Mouse (Mus musculus) megakaryocyte, embryonic 14.5 days (primary cell): Measurements from ENCODE around the gene Tex101. TPM values are rescaled to one million over a fixed set of nuclear protein-coding genes. Genes with fewer than 3 reads are reported as not detected.
A peak's percentile ranks its signal among the peaks of the same experiment; 100 is the strongest.

Experiments
- H3K27me3 ChIP-seq: replicated peaks from 2 replicates; pipeline ENCODE3; 2012; ENCODE audit warnings: inconsistent platforms
- H3K36me3 ChIP-seq: replicated peaks from 2 replicates; pipeline ENCODE3; 2012; ENCODE audit warnings: low read length, inconsistent platforms, mixed read lengths
- H3K4me1 ChIP-seq: 2 replicates; pipeline ENCODE4 v1.6.1; 2012; ENCODE audit warnings: inconsistent platforms
- H3K4me3 ChIP-seq: replicated peaks from 2 replicates; pipeline ENCODE3; 2012; ENCODE audit warnings: moderate library complexity, mild to moderate bottlenecking, inconsistent platforms
- H3K9me3 ChIP-seq: 2 replicates; pipeline ENCODE4 v1.6.1; 2012; ENCODE audit warnings: inconsistent platforms
- FLI1 ChIP-seq: IDR thresholded peaks from 2 replicates; pipeline ENCODE4 v1.6.1; 2012; ENCODE audit warnings: low read length, inconsistent platforms, mixed read lengths
- GATA1 ChIP-seq: IDR thresholded peaks from 3 replicates; pipeline ENCODE4 v1.6.1; 2012; ENCODE audit warnings: mixed read lengths, low read length, inconsistent platforms, borderline replicate concordance
- polyA plus RNA-seq: library from polyadenylated mRNA; stranded (reverse); fragments of >175 nt; gene quantifications from 2 replicates; pipeline ENCODE4 v1.2.3, GENCODE M21; 2012; ENCODE audit warnings: low replicate concordance; ENCODE audit not compliant: insufficient read depth

Gene Tex101
- polyA plus RNA-seq, 1 experiment = not detected

DNA sequence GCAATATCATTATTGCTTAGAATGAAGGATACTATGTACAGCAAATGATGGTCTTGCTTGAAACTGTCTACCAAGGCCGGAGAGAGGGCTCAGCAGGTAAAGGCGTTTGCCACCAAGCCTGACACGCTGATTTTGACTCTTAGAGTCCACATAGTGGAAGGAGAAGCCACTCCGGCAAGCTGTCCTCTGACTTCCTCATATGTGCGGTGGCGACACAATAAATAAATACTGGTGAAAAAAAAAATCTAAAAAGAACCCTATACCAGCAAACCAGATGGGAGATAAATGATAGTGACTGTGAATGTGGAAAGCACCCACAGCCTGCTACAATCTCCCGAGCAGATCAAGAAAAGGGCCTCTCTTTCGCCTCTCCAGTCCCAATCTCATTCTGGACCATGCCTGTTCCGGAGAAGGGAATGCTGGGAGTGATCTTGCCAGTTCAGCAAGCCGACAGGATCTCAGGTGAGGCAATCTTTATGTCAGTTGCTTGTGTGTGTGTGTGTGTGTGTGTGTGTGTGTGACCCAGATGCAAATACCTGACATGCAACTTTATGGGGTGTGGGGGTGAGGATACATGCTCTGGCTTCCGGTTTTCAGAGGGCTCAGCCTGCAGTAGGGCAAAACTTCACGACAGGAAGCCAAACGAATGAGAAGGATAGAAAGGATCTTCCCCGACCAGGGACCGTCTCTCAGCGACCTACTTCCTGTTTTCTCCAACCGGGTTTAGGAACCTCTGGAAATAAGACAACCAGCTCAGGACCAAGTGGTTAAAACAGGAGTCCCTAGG lies 15.2 kb downstream of the Tex101 start:
- Histone ChIP-seq H3K27me3 (peaks cover 17% of the 10 kb centered on the region), H3K4me1 (peaks cover 22% of the 10 kb centered on the region), H3K9me3 (0 out of 2 replicates have a peak, but pooled peaks cover 2% of the 10 kb centered on the region), H3K36me3 (no peaks in the 10 kb centered on the region), H3K4me3 (peak overlapping the region; percentile 42)
- TF ChIP-seq GATA1 (no peak), FLI1 (no peak)

DNA sequence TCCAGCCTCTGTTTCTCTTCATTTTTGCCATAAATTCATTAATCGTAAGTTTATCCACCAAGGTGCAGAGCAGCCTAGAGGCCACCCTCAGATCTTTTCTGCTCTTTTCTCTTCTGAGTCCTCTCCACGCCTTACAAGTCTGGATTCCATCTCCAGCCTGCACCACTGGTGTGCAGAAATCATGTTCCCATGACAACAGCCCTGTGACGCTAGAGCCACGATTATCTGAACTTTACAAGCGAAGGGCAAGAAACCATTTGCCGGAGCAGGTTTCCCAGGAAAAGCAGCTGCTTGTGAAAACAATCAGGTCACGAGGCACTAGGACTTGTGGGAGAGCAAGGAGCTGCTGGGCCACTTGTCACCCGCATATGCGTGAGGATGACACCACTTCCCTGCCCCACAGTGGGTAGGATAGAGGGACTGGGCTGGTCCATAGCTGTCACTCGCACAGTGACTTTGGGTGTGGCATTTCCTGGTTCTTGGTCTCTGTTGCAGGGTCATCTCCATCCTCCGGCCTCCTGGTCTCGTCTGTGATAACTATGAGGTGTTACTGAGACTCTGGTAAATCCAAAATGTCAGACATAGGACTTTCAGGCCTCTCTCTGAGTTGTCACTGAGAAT lies 16.6 kb downstream of the Tex101 start:
- Histone ChIP-seq H3K4me1 (peaks cover 22% of the 10 kb centered on the region), H3K9me3 (0 out of 2 replicates have a peak, but pooled peaks cover 2% of the 10 kb centered on the region), H3K4me3 (no peak overlapping the region), H3K36me3 (no peaks in the 10 kb centered on the region), H3K27me3 (peaks cover 9% of the 10 kb centered on the region)
- TF ChIP-seq FLI1 (no peak), GATA1 (no peak)

DNA sequence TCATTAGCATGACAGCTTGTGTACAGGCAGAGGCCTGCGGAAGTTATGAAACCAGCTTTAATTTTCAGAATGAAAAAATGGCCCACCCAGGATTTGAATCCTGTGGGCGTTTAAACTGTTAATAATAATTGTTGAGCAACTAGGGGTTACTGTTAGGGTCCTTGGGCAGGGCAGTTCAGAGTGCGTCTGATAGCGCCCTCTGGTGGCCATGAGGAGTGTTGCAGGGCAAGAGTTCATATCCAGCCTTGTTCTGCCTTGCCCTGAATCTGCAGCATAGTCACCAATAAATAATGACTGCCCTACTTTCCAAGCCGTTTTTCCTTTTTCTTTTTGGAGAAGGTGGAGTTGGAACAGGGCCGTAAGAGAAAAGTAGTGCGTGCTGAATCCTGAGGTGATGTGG lies 22.8 kb downstream of the Tex101 start:
- Histone ChIP-seq H3K9me3 (no peaks in the 10 kb centered on the region), H3K4me1 (peaks cover 12% of the 10 kb centered on the region), H3K36me3 (no peaks in the 10 kb centered on the region), H3K27me3 (peaks cover 13% of the 10 kb centered on the region), H3K4me3 (no peak overlapping the region)
- no peak for TF ChIP-seq GATA1
- TF ChIP-seq FLI1 = no peak

DNA sequence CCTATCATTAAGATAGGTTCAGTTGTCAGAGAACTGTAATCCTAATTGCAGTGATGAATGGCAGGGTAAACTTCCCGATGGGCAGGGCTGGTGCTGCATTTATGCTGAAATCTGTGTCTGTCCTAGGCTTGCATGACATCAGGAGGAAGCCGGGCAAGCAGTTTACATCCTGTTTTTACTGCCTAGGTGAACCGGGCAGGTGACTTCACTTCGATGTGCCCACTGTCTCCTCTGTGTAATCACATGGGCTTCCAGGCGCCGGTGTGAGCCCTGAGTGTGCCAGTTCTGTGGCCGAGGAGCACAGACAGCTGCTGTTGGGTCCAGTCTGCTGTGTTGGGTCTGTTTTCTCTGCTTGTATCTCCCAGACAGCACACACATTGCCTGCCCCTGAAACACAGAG lies 30.0 kb downstream of the Tex101 start:
- no peaks in the 10 kb centered on the region for H3K36me3 ChIP-seq
- H3K4me1 ChIP-seq = 0 out of 2 replicates have a peak, but pooled peaks cover 3% of the 10 kb centered on the region
- peaks cover 45% of the 10 kb centered on the region for H3K27me3 ChIP-seq
- H3K4me3 ChIP-seq = no peak overlapping the region
- no peak for TF ChIP-seq FLI1
- no peak for TF ChIP-seq GATA1
- no peaks in the 10 kb centered on the region for H3K9me3 ChIP-seq

DNA sequence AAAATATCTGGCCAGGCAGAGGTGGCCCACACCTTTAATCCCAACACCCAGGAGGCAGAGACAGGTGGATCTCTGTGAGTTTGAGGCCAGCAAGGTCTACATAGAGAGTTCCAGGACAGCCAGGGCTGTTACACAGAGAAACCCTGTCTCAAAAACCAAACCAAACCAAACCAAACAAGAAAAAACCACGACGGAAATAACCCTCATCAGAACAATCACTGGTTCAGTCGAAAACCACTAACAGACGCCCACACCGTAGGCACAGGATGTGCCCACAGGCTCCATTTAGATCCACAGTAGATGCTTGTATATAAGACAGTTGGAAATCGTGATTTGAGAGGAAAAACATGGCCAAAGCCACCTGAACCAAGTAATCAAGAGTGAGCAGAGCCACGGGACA lies 31.5 kb downstream of the Tex101 start:
- 0 out of 2 replicates have a peak, but pooled peaks cover 3% of the 10 kb centered on the region for H3K4me1 ChIP-seq
- no peak overlapping the region for H3K4me3 ChIP-seq
- TF ChIP-seq GATA1 (no peak), FLI1 (no peak)
- no peaks in the 10 kb centered on the region for H3K36me3 ChIP-seq
- peaks cover 45% of the 10 kb centered on the region for H3K27me3 ChIP-seq
- no peaks in the 10 kb centered on the region for H3K9me3 ChIP-seq

DNA sequence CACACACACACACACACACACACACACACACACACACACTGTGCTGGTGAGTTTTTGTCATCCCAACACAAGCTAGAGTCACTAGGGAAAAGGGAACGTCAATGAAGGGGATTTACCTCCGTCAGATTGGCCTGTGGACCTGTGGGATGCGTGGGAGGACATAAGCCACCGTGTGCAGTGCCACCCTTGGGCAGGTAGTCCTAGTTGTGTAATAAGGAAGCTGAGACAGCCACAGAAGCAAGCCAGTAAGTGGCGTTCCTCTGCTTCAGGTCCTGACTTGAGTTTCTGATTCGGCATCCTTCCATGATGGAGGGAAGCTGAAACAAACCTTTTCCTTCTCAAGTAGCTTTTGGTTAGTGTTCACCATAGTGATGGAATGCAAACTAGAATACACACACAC lies 32.0 kb downstream of the Tex101 start:
- H3K9me3 ChIP-seq = no peaks in the 10 kb centered on the region
- no peaks in the 10 kb centered on the region for H3K36me3 ChIP-seq
- H3K27me3 ChIP-seq = peaks cover 50% of the 10 kb centered on the region
- H3K4me3 ChIP-seq = no peak overlapping the region
- TF ChIP-seq FLI1 = no peak
- H3K4me1 ChIP-seq = 0 out of 2 replicates have a peak, but pooled peaks cover 3% of the 10 kb centered on the region

DNA sequence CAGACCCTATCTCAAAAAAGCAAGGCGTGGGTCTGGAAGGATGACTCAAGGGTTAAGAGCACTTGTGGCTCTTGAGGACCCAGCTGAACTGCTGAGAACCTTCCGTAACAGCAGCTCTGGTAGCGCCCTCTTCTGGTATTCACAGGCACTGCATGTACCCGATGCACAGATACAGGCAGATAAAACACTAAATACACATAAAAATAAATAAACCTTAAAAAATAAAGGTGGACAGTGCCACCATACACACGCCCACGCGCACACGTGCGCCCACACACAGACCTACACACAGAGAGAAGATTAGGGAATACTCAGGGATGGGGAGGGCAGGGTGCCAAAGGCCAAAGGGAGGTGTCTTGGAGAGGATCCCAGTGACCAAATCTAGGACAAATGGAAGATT lies 34.0 kb downstream of the Tex101 start:
- Histone ChIP-seq H3K27me3 (peaks cover 67% of the 10 kb centered on the region), H3K4me1 (peaks cover 18% of the 10 kb centered on the region), H3K4me3 (no peak overlapping the region), H3K36me3 (no peaks in the 10 kb centered on the region), H3K9me3 (no peaks in the 10 kb centered on the region)
- TF ChIP-seq FLI1 (no peak), GATA1 (no peak)

DNA sequence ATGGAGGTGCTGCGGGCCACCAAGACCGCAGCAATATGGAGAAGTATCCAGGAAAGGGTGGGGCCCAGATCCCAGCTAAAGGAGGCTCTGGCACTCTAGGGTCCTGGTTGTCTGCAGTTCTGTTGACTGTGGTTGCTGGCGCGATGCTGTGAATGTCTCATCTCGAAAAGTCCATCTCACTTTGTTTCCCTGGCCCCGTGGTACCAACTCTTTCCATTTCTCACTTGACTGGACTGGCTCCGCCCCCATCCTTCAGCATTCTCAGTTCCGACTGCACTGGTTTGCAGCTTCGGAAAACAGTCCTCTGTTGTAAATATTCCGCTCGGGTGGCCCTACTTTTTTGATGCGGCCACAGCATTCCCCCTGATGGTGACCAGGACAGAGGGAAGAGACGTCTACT lies 36.0 kb downstream of the Tex101 start:
- peaks cover 22% of the 10 kb centered on the region for H3K4me1 ChIP-seq
- TF ChIP-seq FLI1 = no peak
- no peak for TF ChIP-seq GATA1
- H3K36me3 ChIP-seq = no peaks in the 10 kb centered on the region
- peaks cover 72% of the 10 kb centered on the region for H3K27me3 ChIP-seq
- no peak overlapping the region for H3K4me3 ChIP-seq
- H3K9me3 ChIP-seq = no peaks in the 10 kb centered on the region

DNA sequence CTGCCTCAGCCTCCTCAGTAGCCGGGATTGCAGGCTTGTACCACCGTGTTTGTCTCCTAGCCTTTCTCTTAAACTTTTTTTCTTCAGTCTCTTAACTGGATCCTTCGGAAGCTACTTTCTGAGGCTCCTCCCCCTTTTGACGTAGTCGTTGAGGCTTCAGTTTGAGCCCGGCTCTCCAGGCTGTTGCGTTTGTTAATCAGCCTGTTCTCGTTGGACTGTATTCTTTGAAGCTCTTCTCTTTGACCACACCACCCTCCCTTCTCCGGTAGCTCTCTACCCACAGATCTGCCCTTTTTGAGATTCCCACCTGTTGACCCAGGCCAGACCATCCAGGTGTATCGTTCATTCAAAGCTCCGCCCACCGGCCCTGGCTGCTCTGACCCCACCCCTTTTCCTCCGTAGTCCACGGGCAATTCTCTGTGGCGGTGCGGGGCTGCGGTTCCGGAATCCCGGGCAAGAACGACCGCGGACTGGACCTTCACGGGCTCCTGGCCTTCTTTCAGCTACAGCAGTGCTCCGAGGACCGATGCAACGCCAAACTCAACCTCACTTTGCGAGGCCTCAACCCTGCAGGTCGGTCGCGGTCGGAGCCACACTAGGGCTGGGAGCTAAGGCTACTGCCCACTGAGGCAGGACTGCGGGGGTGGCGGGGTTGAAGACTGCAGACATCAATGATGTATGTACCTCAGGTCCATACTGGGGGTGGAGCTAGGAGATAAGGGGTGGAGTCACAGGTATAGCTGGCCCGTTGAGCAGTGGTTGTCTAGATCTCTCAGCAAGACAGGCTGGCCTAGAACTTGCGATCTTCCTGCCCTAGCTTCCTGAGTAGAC lies 38.2 kb downstream of the Tex101 start:
- H3K36me3 ChIP-seq = no peaks in the 10 kb centered on the region
- TF ChIP-seq GATA1 (no peak), FLI1 (no peak)
- peak overlapping the region; percentile 91 for H3K4me3 ChIP-seq
- no peaks in the 10 kb centered on the region for H3K9me3 ChIP-seq
- H3K4me1 ChIP-seq = peaks cover 33% of the 10 kb centered on the region
- H3K27me3 ChIP-seq = peaks cover 68% of the 10 kb centered on the region

DNA sequence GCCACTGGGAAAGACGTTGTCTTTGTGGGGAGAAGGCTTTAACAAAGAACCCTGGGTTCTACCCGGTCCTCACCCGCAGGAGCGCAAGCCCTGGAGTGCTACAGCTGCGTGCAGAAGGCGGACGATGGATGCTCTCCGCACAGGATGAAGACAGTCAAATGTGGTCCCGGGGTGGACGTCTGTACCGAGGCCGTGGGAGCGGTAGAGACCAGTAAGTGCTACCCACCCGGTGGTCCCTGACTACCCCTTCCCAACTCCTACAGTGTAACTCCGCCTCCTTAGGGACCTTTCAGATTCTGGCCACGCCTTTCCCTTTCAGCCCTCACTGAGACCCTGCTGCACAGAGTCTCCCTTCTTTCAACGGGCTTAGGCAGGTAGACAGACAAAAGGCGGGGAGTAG lies 39.4 kb downstream of the Tex101 start:
- no peaks in the 10 kb centered on the region for H3K9me3 ChIP-seq
- no peaks in the 10 kb centered on the region for H3K36me3 ChIP-seq
- H3K27me3 ChIP-seq = peaks cover 64% of the 10 kb centered on the region
- no peak for TF ChIP-seq GATA1
- TF ChIP-seq FLI1 = no peak
- H3K4me1 ChIP-seq = peaks cover 30% of the 10 kb centered on the region
- H3K4me3 ChIP-seq = no peak overlapping the region
